Mouse (Mus musculus): ENCODE data around the gene Msh4.
A peak's percentile ranks its signal among the peaks of the same experiment; 100 is the strongest.

DNA sequence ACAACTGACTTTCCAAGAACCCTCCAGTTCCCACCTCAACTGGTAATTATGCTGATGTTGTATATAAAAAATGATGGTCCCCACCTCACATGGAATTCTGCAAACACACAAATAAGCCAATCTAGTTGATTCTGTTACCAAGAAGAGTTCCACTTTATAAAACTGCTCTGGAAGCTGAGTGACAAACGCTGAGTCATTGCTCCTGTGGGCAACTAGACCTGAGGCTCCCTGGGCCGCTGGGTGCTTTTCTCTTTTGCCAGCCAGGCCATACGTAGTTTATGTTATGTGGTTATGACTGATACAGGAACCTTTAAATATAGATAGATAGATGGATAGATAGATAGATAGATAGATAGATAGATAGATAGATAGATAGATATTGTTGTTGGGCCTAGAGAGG, 87.2 kb downstream of the Msh4 start:
- TF ChIP-seq MAX (IDR thresholded peaks at IDR 0.05; ENCODE audit: low read length), result no peak
- TF ChIP-seq ZNF384 (IDR thresholded peaks at IDR 0.05; ENCODE audit: low read depth, low read length), result no peak
- no peak for TF ChIP-seq JUND (IDR thresholded peaks at IDR 0.05; ENCODE audit: low read depth, low read length)
- no peak for TF ChIP-seq TAL1 (IDR thresholded peaks at IDR 0.05; ENCODE audit: low read length)
- TF ChIP-seq POLR2A (IDR thresholded peaks at IDR 0.05; ENCODE audit: control insufficient read depth in 1 of 2, insufficient read depth in 1 of 2, low read depth in 1 of 2, low read length in 2 of 2, poor library complexity in 1 of 2), result no peak
- no peak for TF ChIP-seq USF2 (IDR thresholded peaks at IDR 0.05; ENCODE audit: borderline replicate concordance in 1 of 2, insufficient read depth in 1 of 2, low read depth in 1 of 2, low read length in 2 of 2)
- no peak for TF ChIP-seq CHD2 (IDR thresholded peaks at IDR 0.05; ENCODE audit: low read length)
- TF ChIP-seq CTCF (IDR thresholded peaks at IDR 0.05 in 2 of 3, conservative IDR thresholded peaks at IDR 0.05 in 1 of 3; ENCODE audit: control insufficient read depth in 1 of 3, insufficient read depth in 1 of 3, low read depth in 2 of 3, low read length in 3 of 3, poor library complexity in 1 of 3, severe bottlenecking in 1 of 3), result no peak
- peak; percentile 82 for TF ChIP-seq GABPA (IDR thresholded peaks at IDR 0.05; ENCODE audit: low read depth, low read length)
